Mouse (Mus musculus): Measurements from ENCODE around the gene 5730409E04Rik. TPM values are rescaled to one million over a fixed set of nuclear protein-coding genes. Genes with fewer than 3 reads are reported as not detected.

Gene 5730409E04Rik
- polyA plus RNA-seq, 1 experiment = 19.1 TPM

DNA sequence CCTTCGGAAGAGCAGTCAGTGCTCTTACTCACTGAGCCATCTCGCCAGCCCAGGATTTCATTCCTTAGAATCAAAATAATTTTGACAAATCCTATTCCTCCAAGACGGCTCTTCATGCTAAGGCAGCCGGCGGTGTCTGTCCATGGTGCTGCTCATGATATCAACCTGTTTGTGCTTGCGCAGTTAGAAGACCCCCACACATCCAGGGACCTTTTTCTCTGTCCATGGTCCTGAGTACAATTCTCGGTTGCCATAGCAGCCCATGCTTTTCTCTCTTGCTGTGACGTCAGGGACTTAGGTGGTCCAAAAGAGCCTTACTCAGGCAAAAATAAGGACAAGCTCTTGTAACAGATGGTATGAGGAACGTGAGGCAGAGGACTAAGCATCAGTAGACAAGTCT lies 45.7 kb downstream of the 5730409E04Rik start:
- Histone ChIP-seq H3K4me1 (ENCODE audit: control insufficient read depth, insufficient read depth, low read length) (no peaks in the 10 kb centered on the region), H3K27ac (ENCODE audit: insufficient read depth, low read length) (no peak overlapping the region), H3K4me3 (ENCODE audit: insufficient read depth, low read length) (no peak overlapping the region)
- TF ChIP-seq POLR2A (IDR thresholded peaks at IDR 0.05; ENCODE audit: low read depth, low read length) (no peak), CTCF (IDR thresholded peaks at IDR 0.05; ENCODE audit: borderline replicate concordance, insufficient read depth, low read length) (no peak)

DNA sequence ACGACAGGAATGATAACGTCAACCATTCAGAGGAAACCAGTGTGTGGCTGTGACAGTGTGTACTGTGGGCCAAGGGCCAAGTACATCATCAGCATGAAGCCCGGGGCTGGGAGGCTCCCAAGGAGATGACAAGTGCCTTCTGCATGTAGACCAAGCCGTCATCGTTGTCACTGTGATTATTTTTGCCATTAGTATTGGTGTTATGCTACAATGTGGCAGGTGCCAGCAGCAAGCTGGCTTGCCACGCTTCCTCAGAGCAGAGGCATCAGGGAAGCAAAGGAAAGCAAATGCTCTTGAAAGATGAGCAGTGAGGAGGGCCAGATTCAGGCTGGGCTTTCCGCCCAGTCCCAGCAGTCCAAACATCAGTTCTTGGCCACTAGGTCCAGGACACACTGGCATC lies 51.6 kb downstream of the 5730409E04Rik start:
- no peak for TF ChIP-seq CTCF (IDR thresholded peaks at IDR 0.05; ENCODE audit: borderline replicate concordance, insufficient read depth, low read length)
- TF ChIP-seq POLR2A (IDR thresholded peaks at IDR 0.05; ENCODE audit: low read depth, low read length) = no peak
- Histone ChIP-seq H3K4me1 (ENCODE audit: control insufficient read depth, insufficient read depth, low read length) (no peaks in the 10 kb centered on the region), H3K27ac (ENCODE audit: insufficient read depth, low read length) (no peak overlapping the region), H3K4me3 (ENCODE audit: insufficient read depth, low read length) (no peak overlapping the region)

Other genes starting within 250 kb of the 5730409E04Rik start
- 18.0 and 22.7 TPM in 2 replicates for gene Ago3, start 180.3 kb upstream of the 5730409E04Rik start, polyA plus RNA-seq (2011; ENCODE audit: insufficient read length, low read depth, missing spikeins)
- gene Ago1, start 141.2 kb upstream of the 5730409E04Rik start, polyA plus RNA-seq (2011; ENCODE audit: insufficient read length, low read depth, missing spikeins) = 26.6 and 27.0 TPM in 2 replicates
- 1.2 and 1.9 TPM in 2 replicates for gene Ago4, start 76.3 kb upstream of the 5730409E04Rik start, polyA plus RNA-seq (2011; ENCODE audit: insufficient read length, low read depth, missing spikeins)
- 23.3 and 29.2 TPM in 2 replicates for gene Clspn, start 52.9 kb upstream of the 5730409E04Rik start, polyA plus RNA-seq (2011; ENCODE audit: insufficient read length, low read depth, missing spikeins)
- 288 and 303 TPM in 2 replicates for gene Psmb2, start 67.8 kb downstream of the 5730409E04Rik start, polyA plus RNA-seq (2011; ENCODE audit: insufficient read length, low read depth, missing spikeins)
- not detected in 2 replicates for gene Tfap2e, start 126.4 kb downstream of the 5730409E04Rik start, polyA plus RNA-seq (2011; ENCODE audit: insufficient read length, low read depth, missing spikeins)
- gene Ncdn, start 143.6 kb downstream of the 5730409E04Rik start, polyA plus RNA-seq (2011; ENCODE audit: insufficient read length, low read depth, missing spikeins) = 16.7 and 18.3 TPM in 2 replicates
- gene AU040320, start 143.7 kb downstream of the 5730409E04Rik start, polyA plus RNA-seq (2011; ENCODE audit: insufficient read length, low read depth, missing spikeins) = 21.6 and 30.6 TPM in 2 replicates